29 mouse cellular contexts compared by ENCODE assay signal in genomic region chr10:56449030-56449429, GRCm38 (mm10).
"Had no signal": no experiment of that assay in that cellular context is flagged by ENCODE, and none has a peak within 500 bp of the region (broad histone marks: within the 10 kb centered on the region; RNA-seq: fewer than 3 reads in every experiment).

No protein-coding gene starts in this region.

- ATAC-seq: forebrain, embryonic 13.5 days; forebrain, embryonic 14.5 days; forebrain, embryonic 15.5 days; forebrain, embryonic 16.5 days; forebrain, postnatal 0 days had no signal

- H3K4me3 ChIP-seq: embryonic facial prominence, embryonic 10.5 days; embryonic facial prominence, embryonic 12.5 days; embryonic facial prominence, embryonic 13.5 days; embryonic facial prominence, embryonic 15.5 days; erythroblast, embryonic 14.5 days; forebrain, embryonic 10.5 days; forebrain, embryonic 12.5 days; forebrain, embryonic 13.5 days; forebrain, embryonic 15.5 days; gastrocnemius, adult 2 months; heart, adult 2 months had no signal

- H3K36me3 ChIP-seq: embryonic facial prominence, embryonic 10.5 days; embryonic facial prominence, embryonic 12.5 days; embryonic facial prominence, embryonic 13.5 days; embryonic facial prominence, embryonic 15.5 days; forebrain, embryonic 10.5 days; forebrain, embryonic 12.5 days; forebrain, embryonic 15.5 days had no signal

- DNase-seq: cerebellum, adult 2 months; cerebellum, adult 8-10 months; cerebellum, adult 9-10 months; cerebellum, adult 9-11 months; cerebellum, postnatal 10 days; cerebellum, postnatal 14 days; cerebellum, postnatal 25 days; cerebellum, postnatal 36 days; embryo, embryonic 11 days; forebrain, postnatal 0 days; gastrocnemius, adult 2 months; gastrocnemius, postnatal 10 days; gastrocnemius, postnatal 14 days; gastrocnemius, postnatal 25 days; gastrocnemius, postnatal 36 days; heart, adult 11 months; heart, adult 18-20 months; heart, adult 2 months had no signal

- H3K27ac ChIP-seq: embryonic facial prominence, embryonic 10.5 days; embryonic facial prominence, embryonic 12.5 days; embryonic facial prominence, embryonic 13.5 days; embryonic facial prominence, embryonic 15.5 days; forebrain, embryonic 10.5 days; forebrain, embryonic 12.5 days; forebrain, embryonic 13.5 days; forebrain, embryonic 15.5 days; gastrocnemius, adult 2 months; heart, adult 2 months had no signal

- H3K9ac ChIP-seq: embryonic facial prominence, embryonic 12.5 days; embryonic facial prominence, embryonic 13.5 days; embryonic facial prominence, embryonic 15.5 days; forebrain, embryonic 12.5 days; forebrain, embryonic 13.5 days; forebrain, embryonic 15.5 days; forebrain, postnatal 0 days had no signal

- H3K9me3 ChIP-seq: embryonic facial prominence, embryonic 10.5 days; embryonic facial prominence, embryonic 12.5 days; embryonic facial prominence, embryonic 13.5 days; embryonic facial prominence, embryonic 15.5 days; forebrain, embryonic 10.5 days; forebrain, embryonic 12.5 days; forebrain, embryonic 13.5 days; forebrain, embryonic 15.5 days had no signal

- H3K27me3 ChIP-seq: embryonic facial prominence, embryonic 12.5 days; embryonic facial prominence, embryonic 13.5 days; embryonic facial prominence, embryonic 15.5 days; forebrain, embryonic 12.5 days; forebrain, embryonic 13.5 days; forebrain, embryonic 15.5 days had no signal

- H3K4me2 ChIP-seq: embryonic facial prominence, embryonic 12.5 days; embryonic facial prominence, embryonic 13.5 days; embryonic facial prominence, embryonic 15.5 days; forebrain, embryonic 12.5 days; forebrain, embryonic 13.5 days; forebrain, embryonic 15.5 days had no signal

- H3K4me1 ChIP-seq: embryonic facial prominence, embryonic 10.5 days; embryonic facial prominence, embryonic 12.5 days; embryonic facial prominence, embryonic 13.5 days; embryonic facial prominence, embryonic 15.5 days; forebrain, embryonic 12.5 days; forebrain, embryonic 13.5 days; forebrain, embryonic 15.5 days had no signal
